Mouse (Mus musculus): ENCODE measurements around the gene 2810004N23Rik. TPM values are rescaled to one million over a fixed set of nuclear protein-coding genes. Genes with fewer than 3 reads are reported as not detected.
A peak's percentile ranks its signal among the peaks of the same experiment; 100 is the strongest.

Gene 2810004N23Rik
- polyA plus RNA-seq, 1 experiment from 2014 or later: 16.8 TPM

DNA sequence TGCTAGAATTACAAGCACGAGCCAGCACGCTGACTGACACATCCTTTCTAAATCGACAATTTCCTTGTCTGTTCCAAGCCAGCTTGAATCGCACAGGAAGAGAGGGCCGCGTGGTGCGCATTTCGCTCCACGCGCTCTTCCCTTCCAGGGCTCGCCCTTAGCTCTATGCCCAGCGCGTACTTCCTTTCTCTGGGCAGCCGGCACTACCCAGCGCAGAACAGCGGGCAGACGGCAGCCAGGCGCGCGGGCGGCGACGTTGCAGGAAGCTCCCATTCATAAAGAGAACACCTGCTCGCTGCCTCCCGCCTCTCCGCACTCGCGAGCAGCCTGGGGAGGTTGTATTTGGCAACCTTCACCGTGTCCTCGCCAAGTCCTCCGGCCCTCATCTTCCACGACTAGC is 70.7 kb downstream of the 2810004N23Rik start:
- peak overlapping the region; percentile 49 for H3K4me3 ChIP-seq (ENCODE audit: low read depth, low read length)
- TF ChIP-seq CTCF (IDR thresholded peaks at IDR 0.05; ENCODE audit: low read depth) (no peak), EP300 (IDR thresholded peaks at IDR 0.05; ENCODE audit: low read depth) (no peak)
- ATAC-seq: no peak
- H3K4me2 ChIP-seq (ENCODE audit: low read depth, low read length): peak overlapping the region; percentile 76
- H3K27me3 ChIP-seq (ENCODE audit: insufficient read depth, low read length): peaks cover 55% of the 10 kb centered on the region
- no peaks in the 10 kb centered on the region for H3K36me3 ChIP-seq (replicated peaks; ENCODE audit: insufficient read depth, low read length)
- H3K9ac ChIP-seq (replicated peaks): no peak overlapping the region
- peaks cover 25% of the 10 kb centered on the region for H3K4me1 ChIP-seq (ENCODE audit: insufficient read depth)
- H3K27ac ChIP-seq (ENCODE audit: low read depth): no peak overlapping the region
- H3K9me3 ChIP-seq (ENCODE audit: low read length): no peaks in the 10 kb centered on the region
- 2% methylated on average over 32 of the region's 32 CpGs for WGBS (ENCODE audit: insufficient replicate concordance)
- no peak for DNase-seq

GRCm38 (mm10) chr8:124791751-124792150 is 71.2 kb downstream of the 2810004N23Rik start:
- peaks cover 25% of the 10 kb centered on the region for H3K4me1 ChIP-seq (ENCODE audit: insufficient read depth)
- 49% methylated on average over 4 of the region's 4 CpGs for WGBS (ENCODE audit: insufficient replicate concordance)
- H3K4me3 ChIP-seq (ENCODE audit: low read depth, low read length): no peak overlapping the region
- H3K27me3 ChIP-seq (ENCODE audit: insufficient read depth, low read length): peaks cover 55% of the 10 kb centered on the region
- TF ChIP-seq EP300 (IDR thresholded peaks at IDR 0.05; ENCODE audit: low read depth) (no peak), CTCF (IDR thresholded peaks at IDR 0.05; ENCODE audit: low read depth) (no peak)
- no peak for DNase-seq
- ATAC-seq: no peak
- H3K9me3 ChIP-seq (ENCODE audit: low read length): no peaks in the 10 kb centered on the region
- no peaks in the 10 kb centered on the region for H3K36me3 ChIP-seq (replicated peaks; ENCODE audit: insufficient read depth, low read length)
- H3K9ac ChIP-seq (replicated peaks): no peak overlapping the region
- H3K27ac ChIP-seq (ENCODE audit: low read depth): no peak overlapping the region
- H3K4me2 ChIP-seq (ENCODE audit: low read depth, low read length): peak overlapping the region; percentile 76; the same call in 1 of the 2 replicates

GRCm38 (mm10) chr8:124790676-124791075 is 72.2 kb downstream of the 2810004N23Rik start:
- Histone ChIP-seq H3K9ac (replicated peaks) (no peak overlapping the region), H3K27me3 (ENCODE audit: insufficient read depth, low read length) (peaks cover 51% of the 10 kb centered on the region), H3K4me1 (ENCODE audit: insufficient read depth) (peaks cover 25% of the 10 kb centered on the region), H3K4me2 (ENCODE audit: low read depth, low read length) (no peak overlapping the region), H3K4me3 (ENCODE audit: low read depth, low read length) (no peak overlapping the region), H3K9me3 (ENCODE audit: low read length) (no peaks in the 10 kb centered on the region), H3K27ac (ENCODE audit: low read depth) (no peak overlapping the region), H3K36me3 (replicated peaks; ENCODE audit: insufficient read depth, low read length) (no peaks in the 10 kb centered on the region)
- DNase-seq (no peak), ATAC-seq (no peak)
- TF ChIP-seq CTCF (IDR thresholded peaks at IDR 0.05; ENCODE audit: low read depth) (no peak), EP300 (IDR thresholded peaks at IDR 0.05; ENCODE audit: low read depth) (no peak)
- WGBS (ENCODE audit: insufficient replicate concordance): 39% methylated on average over 4 of the region's 4 CpGs

Other genes starting within 250 kb of the 2810004N23Rik start
- 4.1 and 4.2 TPM in 2 replicates for gene 2310022B05Rik, start 199.8 kb downstream of the 2810004N23Rik start, polyA plus RNA-seq (2015; fragmentation: Nextera tagmentation; extraction: Ambion mirVana)
- gene Ttc13, start 141.1 kb downstream of the 2810004N23Rik start, polyA plus RNA-seq (2015; fragmentation: Nextera tagmentation; extraction: Ambion mirVana): 11.5 and 14.0 TPM in 2 replicates
- gene Arv1, start 141.0 kb downstream of the 2810004N23Rik start, polyA plus RNA-seq (2015; fragmentation: Nextera tagmentation; extraction: Ambion mirVana): 4.5 and 5.2 TPM in 2 replicates
- gene Fam89a, start 111.3 kb downstream of the 2810004N23Rik start, polyA plus RNA-seq (2015; fragmentation: Nextera tagmentation; extraction: Ambion mirVana): 3.7 and 5.6 TPM in 2 replicates
- gene Trim67, start 70.0 kb downstream of the 2810004N23Rik start, polyA plus RNA-seq (2015; fragmentation: Nextera tagmentation; extraction: Ambion mirVana): 0.05 and 0.06 TPM in 2 replicates
- 20.9 and 24.2 TPM in 2 replicates for gene Gnpat, start 87 bp downstream of the 2810004N23Rik start, polyA plus RNA-seq (2015; fragmentation: Nextera tagmentation; extraction: Ambion mirVana)
- 2.7 and 2.8 TPM in 2 replicates for gene Exoc8, start 34.6 kb upstream of the 2810004N23Rik start, polyA plus RNA-seq (2015; fragmentation: Nextera tagmentation; extraction: Ambion mirVana)
- gene Sprtn, start 34.8 kb upstream of the 2810004N23Rik start, polyA plus RNA-seq (2015; fragmentation: Nextera tagmentation; extraction: Ambion mirVana): 3.7 and 4.0 TPM in 2 replicates
- 3.2 and 3.3 TPM in 2 replicates for gene Egln1, start 86.2 kb upstream of the 2810004N23Rik start, polyA plus RNA-seq (2015; fragmentation: Nextera tagmentation; extraction: Ambion mirVana)
- gene Tsnax, start 149.9 kb upstream of the 2810004N23Rik start, polyA plus RNA-seq (2015; fragmentation: Nextera tagmentation; extraction: Ambion mirVana): 28.2 and 29.5 TPM in 2 replicates
- 0.19 and 0.22 TPM in 2 replicates for gene Disc1, start 191.1 kb upstream of the 2810004N23Rik start, polyA plus RNA-seq (2015; fragmentation: Nextera tagmentation; extraction: Ambion mirVana)